Mouse (Mus musculus) hindbrain, embryonic 16.5 days (tissue): Measurements from ENCODE around the gene Poc1a. TPM values are rescaled to one million over a fixed set of nuclear protein-coding genes. Genes with fewer than 3 reads are reported as not detected.

Experiments
- ATAC-seq: fragments of 200-750 bp; cut with Nextera tagmentation; 2 replicates; pipeline ENCODE4 v1.8.0; 2017; ENCODE audit warnings: moderate TSS enrichment, moderate library complexity
- H3K27ac ChIP-seq: fragments of 300-500 bp; sonication (generic); 2 replicates; pipeline ENCODE4 v1.5.1; 2014; ENCODE audit warnings: low read depth, mild to moderate bottlenecking, control low read depth, low read length, moderate library complexity
- H3K27me3 ChIP-seq: fragments of 300-500 bp; sonication (generic); replicated peaks from 2 replicates; pipeline ENCODE4 v1.6.1; 2014; ENCODE audit warnings: low read length; ENCODE audit not compliant: control insufficient read depth, insufficient read depth
- H3K36me3 ChIP-seq: fragments of 300-500 bp; sonication (generic); 2 replicates; pipeline ENCODE4 v1.6.1; 2014; ENCODE audit warnings: mild to moderate bottlenecking, low read length, moderate library complexity, mixed read lengths; ENCODE audit not compliant: control insufficient read depth, insufficient read depth
- H3K4me1 ChIP-seq: fragments of 300-500 bp; sonication (generic); 2 replicates; pipeline ENCODE4 v1.6.1; 2014; ENCODE audit warnings: low read depth, low read length; ENCODE audit not compliant: control insufficient read depth, insufficient read depth
- H3K4me2 ChIP-seq: fragments of 300-500 bp; sonication (generic); 2 replicates; pipeline ENCODE4 v1.6.1; 2014; ENCODE audit warnings: mild to moderate bottlenecking, low read length, control low read depth, moderate library complexity
- H3K4me3 ChIP-seq: fragments of 300-500 bp; sonication (generic); 2 replicates; pipeline ENCODE4 v1.5.1; 2014; ENCODE audit warnings: mild to moderate bottlenecking, low read length, control low read depth, moderate library complexity
- H3K9ac ChIP-seq: fragments of 300-500 bp; sonication (generic); 2 replicates; pipeline ENCODE4 v1.6.1; 2014; ENCODE audit warnings: low read depth, mild to moderate bottlenecking, control low read depth, low read length, moderate library complexity
- H3K9me3 ChIP-seq: fragments of 300-500 bp; sonication (generic); 2 replicates; pipeline ENCODE4 v1.6.1; 2014; ENCODE audit warnings: mild to moderate bottlenecking, low read length, moderate library complexity; ENCODE audit not compliant: control insufficient read depth
- WGBS: fragments of 180-500 bp; shearing (Covaris S2); extraction: QIAGEN DNeasy Blood & Tissue Kit; methylation state at CpG from one replicate; pipeline ENCODE4 v1.1.7; 2014; 5-methylcytosine and 5-hydroxymethylcytosine counted together
- polyA plus RNA-seq: library from polyadenylated mRNA; unstranded; fragments of >200 nt; fragmentation: Nextera tagmentation; extraction: Ambion mirVana; gene quantifications from 2 replicates; pipeline ENCODE4 v1.2.1, GENCODE M21; 2015

Poc1a gene
- polyA plus RNA-seq, 1 experiment from 2014 or later, result 8.9 TPM

DNA sequence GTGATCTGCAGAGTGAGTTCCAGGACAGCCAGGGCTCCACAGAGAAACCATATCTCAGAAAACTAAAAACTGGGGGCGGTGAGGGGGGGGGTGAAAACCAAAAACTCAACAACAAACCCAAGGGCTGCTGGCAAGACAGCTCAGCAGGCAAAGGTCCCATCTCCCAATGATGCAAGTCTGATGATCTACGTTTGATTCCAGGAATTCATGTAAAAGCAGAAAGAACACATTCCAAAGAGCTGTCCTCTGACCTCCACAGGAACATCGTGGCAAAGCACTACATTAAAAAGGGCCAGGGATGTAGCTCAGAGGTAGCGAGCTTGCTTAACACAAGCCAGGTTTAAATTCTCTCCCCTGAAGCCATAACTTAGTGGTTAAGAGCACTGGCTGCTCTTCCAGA, 10.2 kb upstream of the Poc1a start:
- no peaks in the 10 kb centered on the region for H3K36me3 ChIP-seq
- 83% methylated on average over 4 of the region's 4 CpGs for WGBS
- no peak for ATAC-seq

DNA sequence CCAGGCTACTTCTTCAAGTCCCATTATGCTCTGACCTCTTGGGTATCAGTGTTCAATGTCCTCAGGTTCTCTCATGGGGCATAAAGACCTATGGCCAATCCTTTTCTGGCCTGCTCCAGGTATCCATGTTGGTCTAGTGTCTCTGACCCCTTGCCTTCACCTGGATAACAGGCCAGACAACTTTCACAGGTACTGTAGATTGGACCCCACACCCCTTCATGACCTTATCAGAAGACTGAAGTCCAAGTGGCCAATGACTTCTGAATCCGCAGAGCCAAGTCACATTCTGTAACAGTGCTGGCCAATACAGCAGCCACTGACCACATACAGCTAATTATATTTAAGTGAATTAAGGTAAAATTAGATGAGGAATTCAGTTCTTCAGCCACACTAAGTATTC, 8.6 kb upstream of the Poc1a start:
- H3K9me3 ChIP-seq, result no peaks in the 10 kb centered on the region
- no peak overlapping the region for H3K4me2 ChIP-seq
- H3K36me3 ChIP-seq, result no peaks in the 10 kb centered on the region
- H3K27ac ChIP-seq, result no peak overlapping the region
- no peak overlapping the region for H3K9ac ChIP-seq
- peaks cover 10% of the 10 kb centered on the region for H3K4me1 ChIP-seq
- ATAC-seq, result no peak
- H3K27me3 ChIP-seq, result no peaks in the 10 kb centered on the region
- H3K4me3 ChIP-seq, result no peak overlapping the region
- 96% methylated on average over 1 of the region's 1 CpGs for WGBS

More for the DNA sequence above, 10.2 kb upstream of the Poc1a start:
- no peaks in the 10 kb centered on the region for H3K9me3 ChIP-seq
- no peak overlapping the region for H3K4me3 ChIP-seq
- no peak overlapping the region for H3K4me2 ChIP-seq
- H3K4me1 ChIP-seq, result peaks cover 10% of the 10 kb centered on the region
- H3K27me3 ChIP-seq, result no peaks in the 10 kb centered on the region
- no peak overlapping the region for H3K27ac ChIP-seq
- H3K9ac ChIP-seq, result no peak overlapping the region

DNA sequence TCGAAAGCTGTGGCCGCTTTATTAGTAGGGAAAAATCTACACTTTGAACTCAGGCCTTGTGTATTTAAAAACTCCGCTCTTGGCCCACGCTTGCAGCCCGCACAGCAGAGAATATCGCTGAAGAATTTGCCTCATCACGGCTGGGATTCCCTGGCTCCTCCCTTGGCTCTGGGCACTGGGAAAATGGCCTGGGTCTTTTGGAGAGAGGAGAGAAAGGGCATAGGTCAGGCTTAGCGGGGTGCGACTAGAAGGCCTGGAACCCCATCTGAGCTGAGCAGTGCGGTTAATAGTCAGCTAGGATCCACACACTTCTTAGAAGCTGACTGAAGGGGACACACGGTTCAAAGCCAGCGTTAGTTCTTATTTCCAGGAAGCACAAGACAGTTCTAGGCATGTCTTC, 7.6 kb upstream of the Poc1a start:
- Histone ChIP-seq H3K4me1 (peaks cover 10% of the 10 kb centered on the region), H3K9me3 (no peaks in the 10 kb centered on the region), H3K36me3 (no peaks in the 10 kb centered on the region), H3K27me3 (no peaks in the 10 kb centered on the region), H3K4me2 (no peak overlapping the region), H3K4me3 (no peak overlapping the region), H3K9ac (no peak overlapping the region), H3K27ac (no peak overlapping the region)
- no peak for ATAC-seq
- 77% methylated on average over 12 of the region's 12 CpGs for WGBS

DNA sequence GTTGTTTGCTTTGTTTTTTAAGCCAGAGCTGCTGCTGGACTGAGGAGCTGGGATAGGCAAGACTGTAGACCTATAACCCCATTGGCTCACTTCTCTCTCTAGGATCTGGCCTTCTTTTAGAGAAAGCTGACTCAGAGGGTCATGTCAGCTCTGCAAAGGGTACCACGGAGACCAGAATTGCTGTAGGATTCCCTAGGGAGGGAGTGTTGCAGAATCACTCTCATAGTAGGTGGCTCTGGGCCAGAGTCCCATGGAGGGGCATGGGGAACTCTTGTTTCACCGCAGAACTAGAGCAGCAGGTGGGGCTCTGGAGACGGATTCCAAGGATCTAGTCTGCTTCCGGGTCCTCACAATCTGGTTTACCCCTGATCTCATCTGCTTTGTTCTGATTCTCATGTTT, 7.1 kb upstream of the Poc1a start:
- ATAC-seq, result no peak
- peaks cover 10% of the 10 kb centered on the region for H3K4me1 ChIP-seq
- no peak overlapping the region for H3K9ac ChIP-seq
- no peak overlapping the region for H3K4me2 ChIP-seq
- H3K4me3 ChIP-seq, result no peak overlapping the region
- H3K9me3 ChIP-seq, result no peaks in the 10 kb centered on the region
- 46% methylated on average over 4 of the region's 4 CpGs for WGBS
- H3K27ac ChIP-seq, result no peak overlapping the region
- no peaks in the 10 kb centered on the region for H3K36me3 ChIP-seq
- H3K27me3 ChIP-seq, result no peaks in the 10 kb centered on the region

DNA sequence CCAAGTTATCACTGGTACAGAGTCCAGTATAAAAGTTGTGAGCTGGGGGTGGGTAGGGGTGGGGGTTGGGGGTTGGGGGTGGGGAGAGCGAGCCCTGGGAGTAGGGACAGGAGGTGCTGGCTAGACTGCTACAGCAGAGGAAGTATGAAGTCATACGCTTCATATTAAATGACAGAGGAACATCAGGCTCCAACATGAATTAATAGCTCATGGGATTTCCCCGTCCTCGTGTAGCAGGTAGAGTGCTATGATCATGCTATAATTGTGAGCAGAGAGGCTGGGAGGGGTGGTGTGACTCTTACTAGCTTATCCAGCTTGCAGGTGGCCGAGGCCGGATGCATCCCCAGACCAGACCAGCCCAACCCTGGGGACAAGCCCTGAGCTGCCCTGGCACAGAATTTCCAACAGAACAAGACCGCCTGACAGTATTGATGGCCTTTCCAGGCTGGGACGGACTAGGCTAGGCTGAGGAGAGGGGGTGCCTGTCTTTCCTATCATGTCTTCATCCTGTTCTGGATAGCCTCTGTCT, 6.1 kb upstream of the Poc1a start:
- H3K36me3 ChIP-seq, result no peaks in the 10 kb centered on the region
- H3K4me1 ChIP-seq, result peaks cover 6% of the 10 kb centered on the region
- no peak overlapping the region for H3K27ac ChIP-seq
- H3K4me2 ChIP-seq, result no peak overlapping the region
- H3K9ac ChIP-seq, result no peak overlapping the region
- WGBS, result 83% methylated on average over 8 of the region's 8 CpGs
- H3K4me3 ChIP-seq, result no peak overlapping the region
- H3K27me3 ChIP-seq, result no peaks in the 10 kb centered on the region
- H3K9me3 ChIP-seq, result no peaks in the 10 kb centered on the region
- no peak for ATAC-seq

DNA sequence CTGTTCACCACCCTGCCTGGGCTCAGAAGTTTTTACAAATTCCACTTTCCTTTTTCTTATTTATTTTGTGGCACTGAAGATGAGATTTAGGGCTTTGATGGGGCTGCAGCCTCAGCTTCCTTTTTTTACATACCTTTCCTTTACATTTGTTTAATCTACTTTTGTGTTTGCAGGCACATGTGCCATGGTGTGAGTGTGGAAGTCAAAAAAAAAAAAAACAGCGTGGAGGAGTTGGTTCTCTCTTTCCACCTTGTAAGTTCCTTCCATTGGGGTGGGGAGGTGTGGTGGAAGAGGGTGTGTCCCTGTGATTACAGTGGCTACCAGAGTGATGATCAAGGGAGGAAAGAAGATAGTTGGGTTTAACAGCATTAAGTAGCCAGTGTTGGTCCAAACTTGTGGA, 5.1 kb upstream of the Poc1a start:
- 93% methylated on average over 1 of the region's 1 CpGs for WGBS
- ATAC-seq, result no peak
- H3K4me1 ChIP-seq, result peaks cover 3% of the 10 kb centered on the region

GRCm38 (mm10) chr9:106280386-106280785, 475 bp upstream of the Poc1a start:
- ATAC-seq, result peak; percentile 48

More for the DNA sequence above, 5.1 kb upstream of the Poc1a start:
- Histone ChIP-seq H3K36me3 (no peaks in the 10 kb centered on the region), H3K4me3 (no peak overlapping the region), H3K27me3 (no peaks in the 10 kb centered on the region), H3K9ac (no peak overlapping the region), H3K27ac (no peak overlapping the region), H3K9me3 (no peaks in the 10 kb centered on the region), H3K4me2 (no peak overlapping the region)

GRCm38 (mm10) chr9:106282024-106282423, 1.2 kb downstream of the Poc1a start:
- 87% methylated on average over 3 of the region's 3 CpGs for WGBS
- peaks cover 12% of the 10 kb centered on the region for H3K4me1 ChIP-seq
- no peak overlapping the region for H3K4me3 ChIP-seq
- no peak overlapping the region for H3K9ac ChIP-seq
- H3K9me3 ChIP-seq, result no peaks in the 10 kb centered on the region
- H3K27ac ChIP-seq, result no peak overlapping the region
- H3K36me3 ChIP-seq, result no peaks in the 10 kb centered on the region
- no peak for ATAC-seq
- H3K27me3 ChIP-seq, result no peaks in the 10 kb centered on the region
- no peak overlapping the region for H3K4me2 ChIP-seq

More at GRCm38 (mm10) chr9:106280386-106280785, 475 bp upstream of the Poc1a start:
- Histone ChIP-seq H3K27ac (peak overlapping the region; percentile 83), H3K9ac (peak overlapping the region; percentile 68), H3K4me2 (peak overlapping the region; percentile 92), H3K9me3 (no peaks in the 10 kb centered on the region), H3K4me3 (peak overlapping the region; percentile 53), H3K36me3 (no peaks in the 10 kb centered on the region), H3K27me3 (no peaks in the 10 kb centered on the region), H3K4me1 (peaks cover 12% of the 10 kb centered on the region)
- WGBS, result under 1% methylated on average over 14 of the region's 14 CpGs

DNA sequence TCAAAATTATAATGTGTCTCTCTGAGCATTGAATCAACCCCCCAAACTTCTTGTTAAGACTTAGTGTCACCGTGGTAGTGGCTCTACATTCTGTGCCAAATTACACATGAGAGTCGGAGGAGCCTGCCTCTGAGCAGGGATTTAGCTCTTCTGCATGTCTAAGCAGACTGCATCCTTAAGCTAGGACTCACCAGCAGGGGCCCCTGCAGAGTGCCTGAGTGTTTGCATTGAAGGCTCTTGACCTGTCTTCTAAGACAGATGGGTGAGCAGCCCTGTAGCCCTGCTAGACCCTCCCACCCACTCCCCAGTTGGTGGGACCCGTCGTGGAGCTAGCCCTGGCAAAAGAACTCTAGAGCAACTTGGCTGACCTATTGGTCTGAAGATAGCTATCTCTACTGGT, 6.3 kb downstream of the Poc1a start:
- Histone ChIP-seq H3K9ac (no peak overlapping the region), H3K27ac (no peak overlapping the region), H3K4me1 (no peaks in the 10 kb centered on the region; the same call in 1 of the 2 replicates), H3K4me3 (no peak overlapping the region), H3K4me2 (no peak overlapping the region), H3K27me3 (no peaks in the 10 kb centered on the region), H3K36me3 (no peaks in the 10 kb centered on the region; the same call in 1 of the 2 replicates), H3K9me3 (no peaks in the 10 kb centered on the region)
- 46% methylated on average over 4 of the region's 4 CpGs for WGBS
- ATAC-seq, result no peak

DNA sequence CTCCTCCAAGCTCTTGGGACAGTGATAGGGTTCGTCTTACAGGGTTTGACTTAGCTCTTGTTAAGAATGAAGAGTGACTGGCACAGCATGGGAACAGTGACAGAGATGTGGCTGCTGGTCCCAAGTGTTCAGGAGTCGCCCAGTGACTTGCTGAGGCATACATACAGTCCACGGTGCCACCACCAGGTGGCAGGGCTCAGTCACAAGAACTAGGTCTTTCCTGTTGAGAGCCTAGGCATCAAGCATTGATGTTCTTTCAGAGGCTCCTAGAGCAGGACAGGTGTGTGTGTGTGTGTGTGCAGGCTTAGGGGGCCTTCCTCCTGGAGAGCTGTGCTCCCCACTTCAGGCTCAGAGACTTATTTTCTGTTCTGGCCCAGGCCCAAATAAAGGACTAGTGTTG, 8.0 kb downstream of the Poc1a start:
- ATAC-seq, result peak; percentile 74
- H3K4me2 ChIP-seq, result no peak overlapping the region
- H3K27ac ChIP-seq, result no peak overlapping the region
- H3K27me3 ChIP-seq, result no peaks in the 10 kb centered on the region
- no peaks in the 10 kb centered on the region for H3K4me1 ChIP-seq
- H3K36me3 ChIP-seq, result no peaks in the 10 kb centered on the region; the same call in 1 of the 2 replicates
- H3K9ac ChIP-seq, result no peak overlapping the region
- H3K4me3 ChIP-seq, result no peak overlapping the region
- 24% methylated on average over 3 of the region's 3 CpGs for WGBS
- no peaks in the 10 kb centered on the region for H3K9me3 ChIP-seq
